Mouse (Mus musculus) kidney, adult 8-10 months (tissue): ENCODE data around the gene Spata25.

Experiments
- DNase-seq, 2 experiments: peaks; one replicate each; pipeline ENCODE4 v3.0.0; 2022

The Spata25 gene

DNA sequence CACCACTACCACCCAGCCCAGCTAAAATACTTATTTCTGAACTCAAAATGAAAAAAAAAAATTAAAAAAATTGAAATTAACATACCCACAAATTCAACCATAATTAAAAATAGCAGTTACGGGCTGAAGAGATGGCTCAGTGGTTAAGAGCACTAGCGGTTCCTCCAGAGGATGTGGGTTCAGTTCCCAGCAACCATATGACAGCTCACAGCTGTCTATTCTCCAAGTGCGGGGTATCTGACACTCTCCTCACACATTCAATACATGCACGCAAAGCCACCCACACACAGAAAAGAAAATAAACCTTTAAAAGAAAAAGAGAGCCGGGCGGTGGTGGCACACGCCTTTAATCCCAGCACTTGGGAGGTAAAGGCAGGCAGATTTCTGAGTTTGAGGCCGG lies 21.7 kb upstream of the Spata25 start:
- no peak for DNase-seq

GRCm38 (mm10) chr2:164845782-164846181 lies 17.4 kb upstream of the Spata25 start:
- no peak for DNase-seq

GRCm38 (mm10) chr2:164835164-164835563 lies 6.8 kb upstream of the Spata25 start:
- DNase-seq, result no peak

DNA sequence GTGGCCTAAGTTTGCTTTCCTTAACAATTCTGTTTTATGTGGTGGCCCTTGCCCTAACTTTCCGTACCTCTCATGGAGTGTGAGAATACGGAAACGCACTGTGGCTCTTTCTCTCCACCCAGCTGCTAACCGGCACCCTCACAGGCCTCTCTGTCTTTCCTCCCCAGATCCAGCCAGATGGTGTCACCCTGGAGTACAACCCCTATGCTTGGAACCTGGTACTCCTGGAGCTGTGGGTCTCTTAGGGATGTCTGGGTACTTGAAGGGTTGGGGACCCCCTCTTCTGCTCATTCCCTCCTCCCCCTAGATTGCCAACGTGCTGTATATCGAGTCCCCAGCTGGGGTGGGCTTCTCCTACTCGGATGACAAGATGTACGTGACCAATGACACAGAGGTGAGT lies 6.2 kb upstream of the Spata25 start:
- DNase-seq, result peak in 1 of 2 experiments; percentile 42

DNA sequence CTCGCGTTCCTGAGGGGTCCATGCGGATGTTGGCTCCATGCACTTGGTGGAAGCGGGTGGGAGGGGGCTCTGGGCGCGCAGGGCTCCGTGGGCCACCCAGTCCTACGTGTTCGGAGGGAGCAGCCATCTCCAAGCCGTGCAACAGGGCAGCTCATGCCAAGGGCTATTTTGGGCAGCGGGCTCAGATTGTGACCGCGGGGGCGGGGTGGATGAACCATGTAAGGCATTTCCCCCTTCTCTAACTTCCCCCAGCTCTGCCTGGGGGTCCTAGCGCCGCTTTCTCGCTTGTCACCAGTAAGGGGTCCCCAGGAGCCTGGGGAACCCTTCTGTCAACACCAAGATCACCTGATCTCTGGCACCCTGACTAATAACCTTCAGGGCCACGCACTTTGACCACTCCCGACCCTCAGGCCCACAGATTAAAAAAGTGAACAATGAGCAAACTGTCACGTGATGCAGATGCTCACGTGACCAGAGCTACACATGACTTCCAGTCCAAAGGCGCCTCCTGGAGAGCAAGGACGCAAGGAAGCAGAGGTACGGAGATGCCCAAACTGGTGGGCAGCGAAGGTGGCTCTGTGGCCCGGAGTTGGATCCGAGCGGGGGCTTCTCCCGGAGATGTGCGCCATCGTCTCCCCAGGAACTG lies 5.1 kb upstream of the Spata25 start, which contains the start of gene Neurl2:
Gene Neurl2, minus strand, starts transcription at position 143 of the 646 bp plus-strand sequence.
- DNase-seq, result peak; percentile 94 to 96

- DNase-seq, result peak; percentile 67 to 77
These were observed 4.5 kb upstream of the Spata25 start, which contains the start of gene Ctsa for GRCm38 (mm10) chr2:164832748-164833301. Gene Ctsa (plus strand): TSS chr2:164832873.

GRCm38 (mm10) chr2:164832032-164832747 lies 3.9 kb upstream of the Spata25 start:
- no peak for DNase-seq

DNA sequence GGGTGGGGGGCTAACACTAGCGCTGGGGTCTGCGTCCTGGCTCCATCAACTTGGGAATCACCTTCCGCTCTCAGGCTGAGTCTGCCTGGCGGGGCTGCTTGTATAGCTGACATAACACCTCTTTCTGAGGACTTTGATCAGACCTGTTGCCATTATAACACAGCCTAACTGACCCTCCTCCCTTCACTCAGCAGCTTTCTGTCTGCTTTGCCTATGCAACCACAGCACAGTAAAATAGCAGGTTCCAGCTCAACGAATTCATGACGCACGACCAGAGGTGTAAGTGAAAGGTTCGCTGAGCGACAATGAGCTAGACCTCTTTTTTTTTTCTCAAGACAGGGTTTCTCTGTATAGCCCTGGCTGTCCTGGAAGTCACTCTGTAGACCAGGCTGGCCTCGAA lies 2.7 kb upstream of the Spata25 start:
- DNase-seq, result peak; percentile 16 to 41

DNA sequence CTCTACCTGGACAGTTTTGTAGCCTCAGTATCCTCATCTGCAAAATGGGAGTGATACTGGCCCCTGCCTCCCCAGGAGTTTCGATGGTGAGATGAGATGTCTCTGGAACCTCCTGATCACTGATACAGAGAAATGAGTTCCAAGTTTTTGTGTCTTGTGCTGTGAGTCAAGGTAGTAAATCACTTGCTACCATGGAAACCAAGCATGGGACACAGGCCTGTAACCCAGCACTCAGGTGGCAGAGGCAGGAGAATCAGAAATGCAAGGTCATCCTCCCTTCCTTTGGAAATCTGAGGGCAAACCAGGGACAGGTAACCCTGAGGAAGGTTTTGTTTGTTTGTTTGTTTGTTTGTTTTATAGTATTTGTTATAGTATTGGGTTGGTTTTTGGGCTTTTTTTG lies 753 bp upstream of the Spata25 start:
- no peak for DNase-seq

- DNase-seq, result no peak
These were observed 1.0 kb downstream of the Spata25 start for GRCm38 (mm10) chr2:164827146-164827850.

- DNase-seq, result no peak
These were observed 2.8 kb downstream of the Spata25 start for GRCm38 (mm10) chr2:164825521-164825920.

DNA sequence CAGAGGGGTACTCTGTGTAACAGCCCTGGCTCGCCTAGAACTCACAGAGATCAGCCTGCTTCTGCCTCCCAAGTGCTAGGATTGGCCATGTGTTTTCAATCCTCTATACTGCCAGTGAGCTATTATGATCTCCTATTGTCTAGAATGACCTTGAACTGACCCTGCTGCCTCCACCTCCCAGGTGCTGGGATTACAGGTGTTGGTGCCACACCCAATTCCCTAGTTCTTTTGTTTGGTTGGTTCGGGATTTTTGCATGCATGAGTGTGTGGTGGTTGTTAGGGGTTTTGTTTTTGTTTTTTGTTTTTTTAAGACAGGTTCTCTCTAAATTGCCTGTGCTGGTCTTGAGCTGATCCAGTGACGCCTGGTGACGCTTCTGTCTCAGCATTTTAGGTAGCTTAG lies 4.4 kb downstream of the Spata25 start:
- no peak for DNase-seq

DNA sequence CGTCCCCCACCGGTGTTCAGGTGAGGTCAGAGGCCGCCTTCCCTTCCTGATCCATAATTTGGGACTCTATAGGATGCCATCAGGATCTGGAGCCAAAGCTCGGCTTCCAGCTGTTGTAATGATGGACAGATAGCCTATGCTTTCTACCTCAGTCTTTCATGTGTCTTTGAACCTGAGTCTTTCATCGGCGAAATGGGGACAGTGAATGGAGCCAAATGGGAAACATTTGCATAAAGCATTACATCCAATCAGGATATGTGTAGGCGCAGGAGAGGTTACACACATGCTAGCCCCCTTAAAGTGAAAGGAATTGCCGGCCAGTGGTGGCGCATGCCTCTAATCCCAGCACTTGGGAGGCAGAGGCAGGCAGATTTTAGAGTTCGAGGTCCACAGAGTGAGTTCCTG lies 5.2 kb downstream of the Spata25 start:
- DNase-seq, result no peak

DNA sequence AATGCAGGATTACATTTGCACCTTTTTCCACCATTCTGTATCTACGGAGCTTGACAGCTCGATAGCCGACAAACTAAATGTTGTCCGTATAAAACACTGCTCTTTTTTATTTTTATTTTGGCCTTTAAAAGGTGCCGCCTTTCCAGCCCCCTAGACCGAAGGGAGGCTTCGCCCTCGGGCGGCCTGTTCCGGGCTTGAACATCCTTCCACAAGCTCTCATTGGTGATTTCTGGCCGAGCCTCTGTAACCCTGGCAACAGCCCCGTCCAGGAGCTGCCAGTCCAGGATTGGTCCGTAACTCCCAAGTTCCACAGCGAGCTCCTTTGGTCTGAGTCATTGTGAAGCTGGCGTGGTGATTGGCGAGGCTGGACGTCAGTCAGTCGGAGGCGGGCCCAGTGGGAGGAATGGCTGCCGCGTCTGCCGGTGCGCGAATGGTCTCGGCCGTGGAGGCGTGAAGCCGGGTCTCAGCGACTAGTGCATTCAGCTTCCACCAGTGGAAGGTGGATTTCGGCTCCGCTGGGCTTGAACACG lies 5.6 kb downstream of the Spata25 start, which contains the start of gene Zswim1:
Gene Zswim1, plus strand, starts transcription at position 51 of the 530 bp plus-strand sequence.
- peak; percentile 99 to 100 for DNase-seq

- DNase-seq, result no peak
These were observed 7.3 kb downstream of the Spata25 start for GRCm38 (mm10) chr2:164821060-164821459.

- no peak for DNase-seq
These were observed 10.6 kb downstream of the Spata25 start for GRCm38 (mm10) chr2:164817703-164818102.

DNA sequence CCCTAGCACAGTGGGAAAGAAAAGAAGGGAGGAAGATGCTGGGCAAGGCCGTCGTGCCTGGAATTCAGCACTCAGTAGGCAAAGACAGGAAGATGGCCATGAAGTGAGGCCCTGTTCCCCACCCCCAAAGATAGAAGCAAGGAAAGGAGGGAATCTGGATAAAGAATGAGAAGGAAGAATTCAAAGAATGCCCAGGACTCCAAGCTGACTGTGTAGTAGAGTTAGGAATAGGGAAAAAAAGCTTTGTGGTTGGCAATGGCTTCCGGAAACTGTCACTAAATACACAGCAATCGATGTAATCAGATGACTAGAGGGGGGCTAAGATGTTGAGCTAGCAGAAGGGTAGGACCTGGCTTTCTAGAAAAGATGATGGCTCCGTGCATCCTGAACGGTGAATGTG lies 11.1 kb downstream of the Spata25 start:
- DNase-seq, result no peak

DNA sequence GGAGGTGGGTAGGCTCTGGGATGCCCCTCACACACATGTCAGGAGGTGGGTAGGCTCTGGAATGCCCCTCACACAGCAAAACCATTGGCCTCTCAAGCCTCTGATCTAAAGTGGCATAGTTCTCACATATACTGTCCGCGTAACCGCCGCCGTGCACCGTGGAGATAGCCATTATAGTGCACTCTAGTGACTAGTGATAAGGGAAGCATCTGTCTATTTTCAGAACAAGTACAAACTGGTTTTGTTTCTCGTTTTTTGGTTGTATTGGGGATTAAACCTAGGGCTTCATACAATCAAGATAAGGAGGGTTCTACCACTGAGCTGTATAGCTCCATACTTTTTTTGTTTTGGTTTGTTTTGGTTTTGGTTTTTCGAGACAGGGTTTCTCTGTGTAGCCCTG lies 12.5 kb downstream of the Spata25 start:
- no peak for DNase-seq

DNA sequence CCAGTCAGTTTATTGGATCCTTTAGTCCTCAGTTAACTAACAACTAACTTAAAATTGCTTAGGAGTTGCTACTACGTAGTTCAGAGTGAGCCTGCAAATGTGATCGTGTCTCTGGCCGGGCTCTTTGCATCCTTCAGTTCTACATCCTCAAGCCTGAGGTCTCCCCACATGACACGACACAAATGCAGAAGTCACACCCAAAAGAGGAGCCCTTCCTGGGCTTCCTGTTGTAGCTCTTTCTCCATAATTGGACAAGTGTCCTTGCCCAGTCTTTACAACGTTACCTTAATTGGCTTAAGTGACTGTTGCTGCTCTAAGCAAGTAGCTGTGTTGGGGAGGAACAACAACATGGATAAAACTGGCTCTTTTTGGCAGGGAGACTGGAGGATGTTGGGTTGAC lies 13.0 kb downstream of the Spata25 start:
- DNase-seq, result no peak

DNA sequence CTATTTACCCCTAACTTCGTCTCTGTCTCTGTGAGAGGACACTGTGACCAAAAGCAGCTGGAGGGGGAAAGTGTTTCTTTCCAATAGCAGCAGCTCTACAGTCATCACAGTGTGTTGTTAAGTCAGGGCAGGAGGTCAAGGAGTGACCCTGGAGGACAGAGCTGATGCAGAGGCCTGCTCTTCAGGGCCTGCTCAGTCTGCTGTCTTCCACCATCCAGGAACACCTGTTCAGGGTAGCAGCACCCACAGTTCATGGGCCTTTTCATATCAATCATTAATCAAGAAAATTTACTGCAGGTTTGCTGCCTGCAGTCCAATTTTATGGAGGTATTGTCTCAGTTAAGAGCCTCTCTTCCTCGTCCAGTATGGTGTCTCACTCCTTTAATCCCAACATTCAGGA lies 14.8 kb downstream of the Spata25 start:
- DNase-seq, result no peak

- DNase-seq, result no peak
These were observed 21.7 kb downstream of the Spata25 start for GRCm38 (mm10) chr2:164806614-164807013.

DNA sequence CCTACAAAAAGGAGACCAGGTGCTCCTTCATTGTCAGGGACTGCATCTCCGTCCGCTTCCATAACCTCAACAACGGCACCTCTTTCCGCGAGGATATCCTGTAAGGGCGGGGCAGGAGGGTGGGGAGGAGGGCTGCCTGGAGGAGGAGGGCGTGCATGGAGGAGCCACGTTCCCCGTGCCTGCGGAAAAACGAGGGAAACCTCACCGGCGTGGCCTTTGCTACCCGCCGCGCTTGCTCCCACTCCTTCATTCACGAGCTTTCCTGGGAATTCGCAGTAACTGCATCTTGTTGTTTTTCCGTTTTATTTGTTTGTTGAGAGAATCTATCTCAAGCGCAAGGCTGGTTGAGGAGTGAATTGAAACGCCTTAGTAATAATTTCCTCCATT lies 23.0 kb downstream of the Spata25 start:
- no peak for DNase-seq
